Mouse (Mus musculus): ENCODE results near the gene Dkkl1. TPM values are rescaled to one million over a fixed set of nuclear protein-coding genes. Genes with fewer than 3 reads are reported as not detected.
A peak's percentile ranks its signal among the peaks of the same experiment; 100 is the strongest.

Dkkl1 gene
- polyA plus RNA-seq, 1 experiment, result 0.07 TPM

GRCm38 (mm10) chr7:45166950-45167401, 45.0 kb downstream of the Dkkl1 start:
- TF ChIP-seq CEBPB (IDR thresholded peaks at IDR 0.05; ENCODE audit: low read depth), result no peak
- no peak for TF ChIP-seq MYOD1 (IDR thresholded peaks at IDR 0.05; ENCODE audit: control insufficient read depth, insufficient read length, low read depth)
- TF ChIP-seq CTCF (IDR thresholded peaks at IDR 0.05; ENCODE audit: control insufficient read depth, insufficient read depth, insufficient read length), result no peak
- TF ChIP-seq FOSL1 (IDR thresholded peaks at IDR 0.05; ENCODE audit: insufficient read depth, low read length, poor library complexity, severe bottlenecking), result no peak
- Histone ChIP-seq H3K79me2 (ENCODE audit: control insufficient read depth, insufficient read depth) (no peaks in the 10 kb centered on the region), H3K4me3 (ENCODE audit: insufficient read depth, poor library complexity, severe bottlenecking) (no peak overlapping the region), H3K27me3 (ENCODE audit: control insufficient read depth, insufficient read depth, insufficient read length) (peaks cover 55% of the 10 kb centered on the region), H3K79me3 (ENCODE audit: low read depth) (no peaks in the 10 kb centered on the region), H3ac (ENCODE audit: control insufficient read depth, insufficient read length, low read depth) (no peak overlapping the region), H3K36me3 (ENCODE audit: control insufficient read depth, insufficient read depth) (no peaks in the 10 kb centered on the region)

GRCm38 (mm10) chr7:45165701-45166100, 46.2 kb downstream of the Dkkl1 start:
- Histone ChIP-seq H3K27me3 (ENCODE audit: control insufficient read depth, insufficient read depth, insufficient read length) (peaks cover 55% of the 10 kb centered on the region), H3K4me3 (ENCODE audit: insufficient read depth, poor library complexity, severe bottlenecking) (no peak overlapping the region), H3K79me3 (ENCODE audit: low read depth) (no peaks in the 10 kb centered on the region), H3K79me2 (ENCODE audit: control insufficient read depth, insufficient read depth) (no peaks in the 10 kb centered on the region), H3ac (ENCODE audit: control insufficient read depth, insufficient read length, low read depth) (no peak overlapping the region), H3K36me3 (ENCODE audit: control insufficient read depth, insufficient read depth) (no peaks in the 10 kb centered on the region)
- no peak for TF ChIP-seq MYOG (IDR thresholded peaks at IDR 0.05; ENCODE audit: control insufficient read depth, extremely low read depth, insufficient read length)
- no peak for TF ChIP-seq MYOD1 (IDR thresholded peaks at IDR 0.05; ENCODE audit: control insufficient read depth, insufficient read length, low read depth)
- TF ChIP-seq MAX (IDR thresholded peaks at IDR 0.05), result no peak
- TF ChIP-seq USF1 (IDR thresholded peaks at IDR 0.05; ENCODE audit: low read depth), result no peak
- TF ChIP-seq FOSL1 (IDR thresholded peaks at IDR 0.05; ENCODE audit: insufficient read depth, low read length, poor library complexity, severe bottlenecking), result no peak
- no peak for TF ChIP-seq CTCF (IDR thresholded peaks at IDR 0.05; ENCODE audit: control insufficient read depth, insufficient read depth, insufficient read length)
- no peak for TF ChIP-seq CEBPB (IDR thresholded peaks at IDR 0.05; ENCODE audit: low read depth)

GRCm38 (mm10) chr7:45164833-45165232, 47.1 kb downstream of the Dkkl1 start:
- H3K4me3 ChIP-seq (ENCODE audit: insufficient read depth, poor library complexity, severe bottlenecking), result no peak overlapping the region
- H3K79me3 ChIP-seq (ENCODE audit: low read depth), result no peaks in the 10 kb centered on the region
- no peak overlapping the region for H3ac ChIP-seq (ENCODE audit: control insufficient read depth, insufficient read length, low read depth)
- H3K27me3 ChIP-seq (ENCODE audit: control insufficient read depth, insufficient read depth, insufficient read length), result peaks cover 52% of the 10 kb centered on the region
- H3K79me2 ChIP-seq (ENCODE audit: control insufficient read depth, insufficient read depth), result no peaks in the 10 kb centered on the region
- no peak for TF ChIP-seq MYOG (IDR thresholded peaks at IDR 0.05; ENCODE audit: control insufficient read depth, extremely low read depth, insufficient read length)
- no peak for TF ChIP-seq MYOD1 (IDR thresholded peaks at IDR 0.05; ENCODE audit: control insufficient read depth, insufficient read length, low read depth)
- no peak for TF ChIP-seq CTCF (IDR thresholded peaks at IDR 0.05; ENCODE audit: control insufficient read depth, insufficient read depth, insufficient read length)
- no peak for TF ChIP-seq USF1 (IDR thresholded peaks at IDR 0.05; ENCODE audit: low read depth)
- no peak for TF ChIP-seq MAX (IDR thresholded peaks at IDR 0.05)
- TF ChIP-seq FOSL1 (IDR thresholded peaks at IDR 0.05; ENCODE audit: insufficient read depth, low read length, poor library complexity, severe bottlenecking), result no peak
- TF ChIP-seq CEBPB (IDR thresholded peaks at IDR 0.05; ENCODE audit: low read depth), result no peak
- no peaks in the 10 kb centered on the region for H3K36me3 ChIP-seq (ENCODE audit: control insufficient read depth, insufficient read depth)

- H3K4me3 ChIP-seq (ENCODE audit: insufficient read depth, poor library complexity, severe bottlenecking), result no peak within 1 kb of the TSS
- H3K79me2 ChIP-seq (ENCODE audit: control insufficient read depth, insufficient read depth), result no peaks in the 10 kb centered on the region
- TF ChIP-seq MYOD1 (IDR thresholded peaks at IDR 0.05; ENCODE audit: control insufficient read depth, insufficient read length, low read depth) (no peak), MAX (IDR thresholded peaks at IDR 0.05) (no peak)
- no peaks in the 10 kb centered on the region for H3K79me3 ChIP-seq (ENCODE audit: low read depth)
- peak within 1 kb of the TSS; percentile 33 for H3ac ChIP-seq (ENCODE audit: control insufficient read depth, insufficient read length, low read depth)
- H3K27me3 ChIP-seq (ENCODE audit: control insufficient read depth, insufficient read depth, insufficient read length), result peaks cover 45% of the 10 kb centered on the region
- no peaks in the 10 kb centered on the region for H3K36me3 ChIP-seq (ENCODE audit: control insufficient read depth, insufficient read depth)
Measured at GRCm38 (mm10) chr7:45163735-45164490, 48.0 kb downstream of the Dkkl1 start, which contains the start of gene Slc17a7. Gene Slc17a7 (plus strand): TSS chr7:45163949.

- no peak overlapping the region for H3ac ChIP-seq (ENCODE audit: control insufficient read depth, insufficient read length, low read depth)
- TF ChIP-seq FOSL1 (IDR thresholded peaks at IDR 0.05; ENCODE audit: insufficient read depth, low read length, poor library complexity, severe bottlenecking) (no peak), MYOG (IDR thresholded peaks at IDR 0.05; ENCODE audit: control insufficient read depth, extremely low read depth, insufficient read length) (no peak), CEBPB (IDR thresholded peaks at IDR 0.05; ENCODE audit: low read depth) (no peak), MAX (IDR thresholded peaks at IDR 0.05) (no peak), USF1 (IDR thresholded peaks at IDR 0.05; ENCODE audit: low read depth) (no peak), MYOD1 (IDR thresholded peaks at IDR 0.05; ENCODE audit: control insufficient read depth, insufficient read length, low read depth) (no peak), CTCF (IDR thresholded peaks at IDR 0.05; ENCODE audit: control insufficient read depth, insufficient read depth, insufficient read length) (no peak)
- H3K27me3 ChIP-seq (ENCODE audit: control insufficient read depth, insufficient read depth, insufficient read length), result peaks cover 37% of the 10 kb centered on the region
- no peaks in the 10 kb centered on the region for H3K79me3 ChIP-seq (ENCODE audit: low read depth)
- no peaks in the 10 kb centered on the region for H3K79me2 ChIP-seq (ENCODE audit: control insufficient read depth, insufficient read depth)
- H3K4me3 ChIP-seq (ENCODE audit: insufficient read depth, poor library complexity, severe bottlenecking), result no peak overlapping the region
- no peaks in the 10 kb centered on the region for H3K36me3 ChIP-seq (ENCODE audit: control insufficient read depth, insufficient read depth)
Measured at GRCm38 (mm10) chr7:45162996-45163615, 48.8 kb downstream of the Dkkl1 start.
